Mouse (Mus musculus): ENCODE measurements around the gene A430005L14Rik. TPM values are rescaled to one million over a fixed set of nuclear protein-coding genes. Genes with fewer than 3 reads are reported as not detected.
A peak's percentile ranks its signal among the peaks of the same experiment; 100 is the strongest.
"Not testable (repeated sequence)": the region's sequence is repeated elsewhere in the genome, so short reads cannot be mapped to it uniquely, and the experiment has no call there.

Gene A430005L14Rik
- 58.4 and 58.8 TPM in 2 replicates for polyA plus RNA-seq (2015; fragmentation: Nextera tagmentation; extraction: Ambion mirVana)

DNA sequence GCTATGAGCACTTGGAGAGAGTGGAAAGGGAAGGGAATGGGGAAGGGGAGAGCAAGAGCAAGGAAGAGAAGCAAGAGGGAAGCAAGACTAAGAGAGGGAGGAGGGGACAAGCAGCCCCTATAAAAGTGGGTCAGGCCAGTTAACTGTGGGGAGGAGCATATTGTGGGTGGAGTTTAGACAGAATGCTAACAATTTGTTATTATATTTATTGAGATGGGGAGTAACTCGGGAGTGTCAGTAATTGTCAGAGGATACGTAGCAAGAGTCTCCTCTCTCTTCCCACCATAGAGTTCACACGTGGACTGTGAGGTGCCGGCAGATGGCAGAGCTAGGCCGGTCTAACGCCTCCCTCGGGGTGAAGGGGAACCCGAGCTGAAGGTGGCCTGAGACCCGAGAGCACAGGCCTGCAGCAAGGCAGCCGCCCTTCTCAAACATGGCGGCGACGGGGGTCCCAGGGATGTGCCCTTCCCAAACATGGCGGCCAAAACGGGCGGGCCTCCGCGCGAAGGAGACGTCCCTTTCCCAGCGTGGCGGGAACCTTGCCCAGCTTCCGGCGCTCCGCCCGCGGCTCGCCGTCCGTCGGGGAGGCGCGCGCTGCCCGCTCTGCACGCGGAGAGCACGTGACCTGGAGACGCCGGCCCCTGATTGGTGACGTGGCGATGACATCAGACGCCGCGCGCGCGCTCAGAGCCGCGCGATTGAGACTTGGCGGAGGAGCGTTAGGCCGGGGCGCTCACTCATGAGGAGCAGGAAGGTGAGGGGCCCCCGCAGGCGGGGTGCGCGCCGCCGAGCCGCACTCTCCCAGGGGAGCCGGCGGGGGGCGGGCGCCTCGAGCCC is at the start of gene A430005L14Rik:
A430005L14Rik (plus strand) TSS at position 669 of the 837 bp plus-strand sequence.
- Histone ChIP-seq H3K27me3 (replicated peaks) (no peaks in the 10 kb centered on the region), H3K4me1 (peaks cover 26% of the 10 kb centered on the region), H3K9ac (peak within 1 kb of the TSS; percentile 86), H3K36me3 (replicated peaks) (peaks cover 18% of the 10 kb centered on the region), H3K9me3 (no peaks in the 10 kb centered on the region), H3K4me3 (peak within 1 kb of the TSS; percentile 91), H3K27ac (peak within 1 kb of the TSS; percentile 89), H3K4me2 (peak within 1 kb of the TSS; percentile 87)
- peak; percentile 95 for ATAC-seq (replicated peaks)
- WGBS, result 2% methylated on average over 67 of the region's 67 CpGs

DNA sequence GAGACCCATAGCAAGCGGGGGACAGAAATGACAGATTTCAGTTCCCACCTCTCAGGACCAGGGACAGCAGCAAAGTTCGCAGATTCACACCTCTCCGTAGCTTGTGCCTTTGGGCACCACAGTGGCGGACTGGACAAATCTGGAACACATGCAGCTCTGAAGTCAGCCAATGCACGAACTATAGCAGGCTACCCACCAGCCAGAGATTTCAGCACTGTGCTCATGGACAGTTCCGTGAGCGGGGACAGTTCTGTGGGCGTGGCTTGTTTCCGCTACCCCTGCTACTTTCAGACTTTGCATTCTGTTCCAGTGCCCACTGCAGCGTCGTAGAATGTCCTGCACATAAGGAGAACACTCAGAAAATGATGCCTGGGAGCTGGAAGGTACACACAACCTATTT is 49.5 kb upstream of the A430005L14Rik start:
- Histone ChIP-seq H3K27ac (no peak overlapping the region), H3K9ac (no peak overlapping the region), H3K4me2 (no peak overlapping the region), H3K4me1 (peaks cover 16% of the 10 kb centered on the region), H3K27me3 (replicated peaks) (no peaks in the 10 kb centered on the region), H3K36me3 (replicated peaks) (no peaks in the 10 kb centered on the region), H3K4me3 (no peak overlapping the region), H3K9me3 (no peaks in the 10 kb centered on the region)
- no peak for ATAC-seq (replicated peaks)
- WGBS, result 26% methylated on average over 11 of the region's 11 CpGs

DNA sequence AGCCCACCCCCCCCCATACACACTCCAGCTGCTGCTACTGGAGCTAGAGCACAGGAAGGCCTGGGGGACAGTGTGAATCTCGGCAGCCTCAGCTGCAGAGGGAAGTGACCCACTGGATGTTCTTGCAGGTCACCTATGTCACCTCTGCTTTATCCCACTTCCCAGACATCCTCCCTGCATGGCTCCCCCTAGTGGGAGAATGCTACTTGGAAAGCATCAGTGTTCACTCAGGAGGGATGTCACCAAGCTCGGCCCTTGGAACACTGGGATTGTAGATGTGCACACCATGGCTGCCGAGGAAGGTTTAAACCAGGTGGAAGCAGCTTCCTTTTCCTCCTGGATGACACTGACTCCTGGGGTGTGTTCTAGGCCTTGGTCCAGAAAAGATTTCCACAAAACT is 43.4 kb upstream of the A430005L14Rik start:
- H3K4me1 ChIP-seq, result peaks cover 9% of the 10 kb centered on the region
- no peak overlapping the region for H3K4me2 ChIP-seq
- no peaks in the 10 kb centered on the region for H3K36me3 ChIP-seq (replicated peaks)
- no peak overlapping the region for H3K9ac ChIP-seq
- H3K9me3 ChIP-seq, result no peaks in the 10 kb centered on the region
- ATAC-seq (replicated peaks), result no peak
- H3K27me3 ChIP-seq (replicated peaks), result no peaks in the 10 kb centered on the region
- H3K27ac ChIP-seq, result no peak overlapping the region
- 65% methylated on average over 3 of the region's 3 CpGs for WGBS
- no peak overlapping the region for H3K4me3 ChIP-seq

DNA sequence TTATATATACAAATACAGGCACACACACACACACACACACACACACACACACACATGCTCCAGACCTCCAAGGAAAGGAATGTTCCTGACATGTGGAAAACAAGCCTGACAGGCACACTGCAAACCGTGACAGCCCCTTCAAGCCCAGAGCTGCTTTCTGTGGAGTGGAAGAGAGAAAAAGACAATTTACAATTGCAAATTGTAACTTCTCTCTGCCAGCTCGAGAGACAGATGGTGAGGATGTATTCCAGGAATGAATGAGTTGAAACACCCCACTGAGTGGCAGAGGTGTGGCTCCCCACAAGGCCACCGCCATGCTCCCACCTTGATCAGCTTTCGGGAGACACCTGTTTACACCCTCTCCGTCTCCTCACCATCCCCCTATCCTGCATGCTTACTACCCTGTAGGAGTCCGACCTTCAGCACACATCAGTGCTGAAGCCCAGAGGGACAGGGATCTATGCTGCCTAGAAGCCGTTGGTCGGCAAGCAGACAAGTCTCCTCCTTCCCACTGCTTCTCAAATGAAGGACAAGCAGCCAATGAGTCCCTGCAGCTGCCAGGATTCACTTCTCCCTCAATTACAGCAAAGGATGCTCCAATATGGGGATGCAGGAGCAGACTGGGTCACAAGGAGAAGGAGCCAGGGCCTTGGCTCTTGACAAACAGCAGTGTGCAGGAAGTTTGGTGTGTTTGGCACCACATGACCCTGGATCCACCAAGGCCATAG is 39.1 kb upstream of the A430005L14Rik start:
- ATAC-seq (replicated peaks), result no peak
- H3K4me1 ChIP-seq, result peaks cover 21% of the 10 kb centered on the region
- H3K4me2 ChIP-seq, result no peak overlapping the region
- H3K9me3 ChIP-seq, result no peaks in the 10 kb centered on the region
- peak overlapping the region; percentile 58 for H3K27ac ChIP-seq
- 0 out of 2 replicates have a peak overlapping the region, but pooled peaks have one; percentile 6 for H3K9ac ChIP-seq
- H3K36me3 ChIP-seq (replicated peaks), result no peaks in the 10 kb centered on the region
- H3K4me3 ChIP-seq, result no peak overlapping the region
- 42% methylated on average over 8 of the region's 8 CpGs for WGBS
- H3K27me3 ChIP-seq (replicated peaks), result no peaks in the 10 kb centered on the region

GRCm38 (mm10) chr4:153920517-153921233 is 36.4 kb upstream of the A430005L14Rik start:
- H3K4me2 ChIP-seq, result no peak overlapping the region
- H3K27me3 ChIP-seq (replicated peaks), result peaks cover 4% of the 10 kb centered on the region
- H3K9ac ChIP-seq, result no peak overlapping the region
- ATAC-seq (replicated peaks), result 0 out of 2 replicates have a peak, but pooled peaks have one; percentile 52
- H3K4me1 ChIP-seq, result peaks cover 21% of the 10 kb centered on the region
- WGBS, result 34% methylated on average over 9 of the region's 9 CpGs
- peak overlapping the region; percentile 48 for H3K27ac ChIP-seq
- H3K4me3 ChIP-seq, result no peak overlapping the region
- no peaks in the 10 kb centered on the region for H3K36me3 ChIP-seq (replicated peaks)
- H3K9me3 ChIP-seq, result no peaks in the 10 kb centered on the region

DNA sequence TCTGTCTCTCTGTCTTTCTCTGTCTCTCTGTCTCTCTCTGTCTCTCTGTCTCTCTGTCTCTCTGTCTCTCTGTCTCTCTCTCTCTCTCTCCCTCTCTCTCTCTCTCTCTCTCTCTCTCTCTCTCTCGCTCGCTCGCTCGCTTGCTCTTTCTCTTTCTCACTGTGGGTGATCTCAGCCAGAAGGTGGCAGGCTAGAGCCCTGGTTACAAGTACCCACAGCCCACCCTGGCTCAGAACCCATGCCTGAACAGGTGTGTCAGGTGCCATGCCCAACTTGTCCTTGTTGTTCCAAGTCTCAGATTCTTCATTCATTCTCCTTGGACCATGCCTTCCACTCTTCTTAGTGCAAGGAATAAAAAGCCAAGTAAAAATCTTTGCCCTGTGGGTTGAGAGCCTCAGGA is 34.9 kb upstream of the A430005L14Rik start:
- not testable (repeated sequence) for H3K36me3 ChIP-seq (replicated peaks); ATAC-seq (replicated peaks); H3K27me3 ChIP-seq (replicated peaks); H3K4me2 ChIP-seq; H3K27ac ChIP-seq; H3K4me3 ChIP-seq; H3K9me3 ChIP-seq; H3K9ac ChIP-seq
- WGBS, result 33% methylated on average over 4 of the region's 4 CpGs
- H3K4me1 ChIP-seq, result peaks cover 21% of the 10 kb centered on the region

DNA sequence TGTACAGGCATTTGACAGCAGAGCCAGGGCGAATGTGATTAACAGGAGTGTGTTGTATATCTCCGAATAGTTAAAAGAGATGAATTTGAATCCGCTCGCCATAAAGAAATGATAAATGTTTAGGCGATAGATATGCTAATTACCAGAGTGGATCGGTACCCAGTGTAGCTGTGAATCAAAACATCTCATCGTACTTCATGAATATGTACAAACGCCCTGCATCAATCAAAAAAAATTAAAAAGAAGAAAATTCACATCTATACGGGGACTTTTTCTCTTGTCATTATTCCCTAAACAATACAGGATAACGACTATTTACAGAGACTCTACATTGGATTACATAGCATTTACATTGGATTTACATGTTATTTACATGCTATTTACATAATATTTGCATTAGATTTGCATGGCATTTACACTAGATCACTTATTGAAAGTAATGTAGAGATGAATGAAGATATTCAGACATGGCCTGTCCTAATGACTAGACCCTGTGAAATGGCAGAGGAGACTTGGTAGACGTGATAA is 28.2 kb upstream of the A430005L14Rik start:
- Histone ChIP-seq H3K27me3 (replicated peaks) (peaks cover 11% of the 10 kb centered on the region), H3K4me1 (peaks cover 5% of the 10 kb centered on the region; the same call in 1 of the 2 replicates), H3K4me3 (no peak overlapping the region), H3K36me3 (replicated peaks) (no peaks in the 10 kb centered on the region), H3K4me2 (no peak overlapping the region), H3K9me3 (no peaks in the 10 kb centered on the region), H3K27ac (0 out of 2 replicates have a peak overlapping the region, but pooled peaks have one; percentile 30), H3K9ac (no peak overlapping the region)
- ATAC-seq (replicated peaks), result no peak
- WGBS, result 31% methylated on average over 11 of the region's 11 CpGs

DNA sequence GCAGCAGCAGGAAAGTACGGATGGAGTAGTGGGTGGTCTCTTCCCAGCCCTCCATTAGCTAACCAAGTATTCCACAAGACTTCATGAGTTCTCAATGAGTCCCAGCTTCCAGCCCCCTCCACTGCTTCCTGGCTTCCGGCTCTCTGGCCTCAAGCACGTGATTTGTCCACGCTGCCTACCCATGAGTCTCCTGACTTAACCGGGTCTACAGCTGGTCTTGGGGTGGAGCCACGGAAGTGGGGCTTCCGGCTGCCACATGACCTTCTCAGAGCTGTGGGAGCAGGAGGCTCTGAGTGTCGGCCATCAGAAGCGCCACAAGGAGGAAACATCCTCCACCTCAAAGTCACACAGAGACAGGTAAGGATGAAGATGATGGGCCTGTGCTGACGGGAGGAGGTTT is 27.6 kb upstream of the A430005L14Rik start:
- 0 out of 2 replicates have a peak overlapping the region, but pooled peaks have one; percentile 30 for H3K27ac ChIP-seq
- no peak overlapping the region for H3K4me2 ChIP-seq
- ATAC-seq (replicated peaks), result no peak
- peaks cover 11% of the 10 kb centered on the region for H3K27me3 ChIP-seq (replicated peaks)
- no peaks in the 10 kb centered on the region for H3K36me3 ChIP-seq (replicated peaks)
- peaks cover 5% of the 10 kb centered on the region; the same call in 1 of the 2 replicates for H3K4me1 ChIP-seq
- no peak overlapping the region for H3K9ac ChIP-seq
- H3K9me3 ChIP-seq, result no peaks in the 10 kb centered on the region
- 61% methylated on average over 10 of the region's 10 CpGs for WGBS
- no peak overlapping the region for H3K4me3 ChIP-seq

DNA sequence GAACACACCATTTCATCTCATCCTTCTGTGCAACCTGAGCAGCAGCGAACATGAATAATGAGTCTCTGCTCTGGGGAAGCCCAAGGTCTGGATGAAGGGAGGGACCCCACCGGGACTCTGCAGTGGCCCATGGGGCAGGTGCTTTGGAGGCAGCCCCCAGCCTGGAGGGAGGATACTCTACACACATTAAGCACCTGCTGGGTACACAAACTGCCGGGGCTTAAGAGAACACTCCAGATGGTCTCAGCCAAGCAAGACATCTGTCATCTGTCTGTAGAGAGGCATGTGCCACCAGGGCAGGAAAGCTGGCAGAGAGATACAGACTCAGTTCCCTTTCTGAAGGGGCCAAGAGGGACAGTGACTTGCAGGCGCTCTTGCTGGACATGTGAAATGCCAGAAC is 27.1 kb upstream of the A430005L14Rik start:
- no peak for ATAC-seq (replicated peaks)
- Histone ChIP-seq H3K36me3 (replicated peaks) (no peaks in the 10 kb centered on the region), H3K4me3 (no peak overlapping the region), H3K27ac (no peak overlapping the region), H3K27me3 (replicated peaks) (peaks cover 11% of the 10 kb centered on the region), H3K9me3 (no peaks in the 10 kb centered on the region), H3K4me1 (peaks cover 5% of the 10 kb centered on the region; the same call in 1 of the 2 replicates), H3K4me2 (no peak overlapping the region), H3K9ac (no peak overlapping the region)
- WGBS, result 55% methylated on average over 4 of the region's 4 CpGs

GRCm38 (mm10) chr4:153943243-153943642 is 13.8 kb upstream of the A430005L14Rik start:
- H3K4me3 ChIP-seq, result no peak overlapping the region
- no peak overlapping the region for H3K4me2 ChIP-seq
- peaks cover 4% of the 10 kb centered on the region for H3K4me1 ChIP-seq
- no peaks in the 10 kb centered on the region for H3K9me3 ChIP-seq
- WGBS, result 49% methylated on average over 4 of the region's 4 CpGs
- H3K36me3 ChIP-seq (replicated peaks), result no peaks in the 10 kb centered on the region
- no peak overlapping the region for H3K27ac ChIP-seq
- H3K9ac ChIP-seq, result no peak overlapping the region
- ATAC-seq (replicated peaks), result no peak
- peaks cover 32% of the 10 kb centered on the region for H3K27me3 ChIP-seq (replicated peaks)

GRCm38 (mm10) chr4:153944261-153944660 is 12.8 kb upstream of the A430005L14Rik start:
- Histone ChIP-seq H3K9ac (no peak overlapping the region), H3K27me3 (replicated peaks) (peaks cover 25% of the 10 kb centered on the region), H3K9me3 (no peaks in the 10 kb centered on the region), H3K27ac (no peak overlapping the region), H3K36me3 (replicated peaks) (no peaks in the 10 kb centered on the region), H3K4me1 (peaks cover 4% of the 10 kb centered on the region), H3K4me3 (no peak overlapping the region), H3K4me2 (no peak overlapping the region)
- ATAC-seq (replicated peaks), result no peak
- WGBS, result 62% methylated on average over 6 of the region's 6 CpGs

GRCm38 (mm10) chr4:153945741-153946140 is 11.3 kb upstream of the A430005L14Rik start:
- Histone ChIP-seq H3K27ac (no peak overlapping the region), H3K9ac (no peak overlapping the region), H3K4me3 (no peak overlapping the region), H3K4me1 (peaks cover 4% of the 10 kb centered on the region), H3K4me2 (no peak overlapping the region), H3K36me3 (replicated peaks) (no peaks in the 10 kb centered on the region), H3K9me3 (no peaks in the 10 kb centered on the region), H3K27me3 (replicated peaks) (peaks cover 23% of the 10 kb centered on the region)
- 86% methylated on average over 6 of the region's 6 CpGs for WGBS
- ATAC-seq (replicated peaks), result no peak

Measured in midbrain, embryonic 15.5 days (tissue).